Mouse (Mus musculus) hindbrain, embryonic 11.5 days (tissue): ENCODE measurements around the gene Trim25. TPM values are rescaled to one million over a fixed set of nuclear protein-coding genes. Genes with fewer than 3 reads are reported as not detected.
A peak's percentile ranks its signal among the peaks of the same experiment; 100 is the strongest.

Experiments used
- ATAC-seq: fragments of 200-750 bp; cut with Nextera tagmentation; 2 replicates; pipeline ENCODE4 v1.8.0; 2017; ENCODE audit warnings: mild to moderate bottlenecking, moderate TSS enrichment, moderate library complexity; ENCODE audit not compliant: low FRiP score
- DNase-seq: peaks from one replicate; pipeline ENCODE4 v3.0.0-alpha.2; 2015; ENCODE audit warnings: low spot score
- H3K27ac ChIP-seq: fragments of 300-500 bp; sonication (generic); 2 replicates; pipeline ENCODE4 v1.5.1; 2014; ENCODE audit warnings: mild to moderate bottlenecking, low read depth, low read length
- H3K27me3 ChIP-seq: fragments of 300-500 bp; sonication (generic); 2 replicates; pipeline ENCODE4 v1.6.1; 2014; ENCODE audit warnings: mild to moderate bottlenecking, low read length, moderate library complexity, mixed read lengths; ENCODE audit not compliant: control insufficient read depth, insufficient read depth
- H3K36me3 ChIP-seq: fragments of 300-500 bp; sonication (generic); 2 replicates; pipeline ENCODE4 v1.6.1; 2014; ENCODE audit warnings: mild to moderate bottlenecking, low read length, moderate library complexity, mixed read lengths; ENCODE audit not compliant: control insufficient read depth, insufficient read depth
- H3K4me1 ChIP-seq: fragments of 300-500 bp; sonication (generic); replicated peaks from 2 replicates; pipeline ENCODE4 v1.6.1; 2014; ENCODE audit warnings: low read length, mixed read lengths; ENCODE audit not compliant: control insufficient read depth, insufficient read depth
- H3K4me2 ChIP-seq: fragments of 300-500 bp; sonication (generic); replicated peaks from 2 replicates; pipeline ENCODE4 v1.6.1; 2014; ENCODE audit warnings: mild to moderate bottlenecking, low read depth, low read length
- H3K4me3 ChIP-seq: fragments of 300-500 bp; sonication (generic); 2 replicates; pipeline ENCODE4 v1.5.1; 2014; ENCODE audit warnings: low read depth, low read length
- H3K9ac ChIP-seq: fragments of 300-500 bp; sonication (generic); 2 replicates; pipeline ENCODE4 v1.6.1; 2014; ENCODE audit warnings: low read depth, low read length
- H3K9me3 ChIP-seq: fragments of 300-500 bp; sonication (generic); 2 replicates; pipeline ENCODE4 v1.6.1; 2016; ENCODE audit warnings: low read length; ENCODE audit not compliant: control insufficient read depth
- WGBS: fragments of 180-500 bp; shearing (Covaris S2); extraction: QIAGEN DNeasy Blood & Tissue Kit; methylation state at CpG from one replicate; pipeline ENCODE4 v1.1.7; 2014; 5-methylcytosine and 5-hydroxymethylcytosine counted together
- polyA plus RNA-seq: library from polyadenylated mRNA; unstranded; fragments of >200 nt; fragmentation: Nextera tagmentation; extraction: Ambion mirVana; gene quantifications from 2 replicates; pipeline ENCODE4 v1.2.1, GENCODE M21; 2014

The Trim25 gene
- polyA plus RNA-seq, 1 experiment from 2014 or later, result 3.6 TPM

GRCm38 (mm10) chr11:89067301-89067822, 68.2 kb downstream of the Trim25 start:
- Histone ChIP-seq H3K4me3 (no peak overlapping the region), H3K4me2 (no peak overlapping the region), H3K27ac (no peak overlapping the region), H3K36me3 (no peaks in the 10 kb centered on the region), H3K27me3 (no peaks in the 10 kb centered on the region), H3K9ac (no peak overlapping the region), H3K4me1 (no peaks in the 10 kb centered on the region), H3K9me3 (no peaks in the 10 kb centered on the region)
- ATAC-seq, result no peak
- DNase-seq, result no peak
- WGBS, result 55% methylated on average over 6 of the region's 6 CpGs

- Histone ChIP-seq H3K4me1 (no peaks in the 10 kb centered on the region), H3K9ac (no peak overlapping the region), H3K36me3 (no peaks in the 10 kb centered on the region), H3K27ac (no peak overlapping the region), H3K27me3 (no peaks in the 10 kb centered on the region), H3K9me3 (no peaks in the 10 kb centered on the region), H3K4me3 (no peak overlapping the region), H3K4me2 (no peak overlapping the region)
- ATAC-seq (no peak), DNase-seq (no peak)
- 70% methylated on average over 11 of the region's 11 CpGs for WGBS
Observed at GRCm38 (mm10) chr11:89067871-89068490, 68.8 kb downstream of the Trim25 start.

- ATAC-seq (no peak), DNase-seq (no peak)
- 93% methylated on average over 14 of the region's 14 CpGs for WGBS
- H3K4me1 ChIP-seq, result no peaks in the 10 kb centered on the region
- H3K4me2 ChIP-seq, result no peak overlapping the region
- H3K9me3 ChIP-seq, result no peaks in the 10 kb centered on the region
- no peak overlapping the region for H3K9ac ChIP-seq
- H3K4me3 ChIP-seq, result no peak overlapping the region
- no peak overlapping the region for H3K27ac ChIP-seq
- no peaks in the 10 kb centered on the region for H3K36me3 ChIP-seq
- no peaks in the 10 kb centered on the region for H3K27me3 ChIP-seq
Observed at GRCm38 (mm10) chr11:89068649-89069048, 69.5 kb downstream of the Trim25 start.

- Histone ChIP-seq H3K4me1 (no peaks in the 10 kb centered on the region), H3K9me3 (no peaks in the 10 kb centered on the region), H3K27me3 (no peaks in the 10 kb centered on the region), H3K4me3 (no peak overlapping the region), H3K27ac (no peak overlapping the region), H3K4me2 (no peak overlapping the region), H3K9ac (no peak overlapping the region), H3K36me3 (no peaks in the 10 kb centered on the region)
- 29% methylated on average over 6 of the region's 6 CpGs for WGBS
- no peak for ATAC-seq
- peak; percentile 76 for DNase-seq
Observed at GRCm38 (mm10) chr11:89069303-89069702, 70.1 kb downstream of the Trim25 start.

Other genes starting within 250 kb of the Trim25 start
- 14.0 and 14.2 TPM in 2 replicates for gene Akap1, start 134.8 kb upstream of the Trim25 start, polyA plus RNA-seq
- gene Scpep1, start 43.9 kb upstream of the Trim25 start, polyA plus RNA-seq, result 59.4 and 61.8 TPM in 2 replicates
- gene Elobl, start 32.4 kb upstream of the Trim25 start, polyA plus RNA-seq, result not detected in 2 replicates
- gene Coil, start 29.1 kb upstream of the Trim25 start, polyA plus RNA-seq, result 18.5 and 18.8 TPM in 2 replicates
- 4.1 and 5.2 TPM in 2 replicates for gene Dgke, start 67.5 kb downstream of the Trim25 start, polyA plus RNA-seq
- gene Gm525, start 74.5 kb downstream of the Trim25 start, polyA plus RNA-seq, result not detected in 2 replicates